ENCODE assay signal across 23 mouse cellular contexts in genomic region chr10:84654731-84655130, GRCm38 (mm10). TPM values are rescaled to one million over a fixed set of nuclear protein-coding genes. Genes with fewer than 3 reads are reported as not detected.
DNase-seq lines count a peak whose midpoint lies in the region; ATAC-seq lines count a peak whose summit lies in the region.
"Had no signal": no experiment of that assay in that cellular context is flagged by ENCODE, and none has a peak within 500 bp of the region (broad histone marks: within the 10 kb centered on the region; RNA-seq: fewer than 3 reads in every experiment).

No protein-coding gene starts in this region.

- H3K4me1 ChIP-seq in midbrain, embryonic 11.5 days (ENCODE audit: control insufficient read depth, insufficient read depth, low read length): peaks cover 23% of the 10 kb centered on the region
- peaks cover 15% of the 10 kb centered on the region for H3K4me1 ChIP-seq in midbrain, embryonic 15.5 days
- H3K4me1 ChIP-seq: embryonic facial prominence, embryonic 12.5 days had no signal

- ATAC-seq in midbrain, embryonic 11.5 days (ENCODE audit: low FRiP score): no peak
- ATAC-seq in midbrain, embryonic 15.5 days (replicated peaks): no peak
- ATAC-seq: activated CD4-positive, CD25-positive, alpha-beta regulatory T cell, adult 4 months; CD4-positive, CD25-positive, alpha-beta regulatory T cell, adult 4 months; forebrain, embryonic 13.5 days; forebrain, embryonic 15.5 days; Patski had no signal

- no peak overlapping the region for H3K9ac ChIP-seq in midbrain, embryonic 11.5 days (ENCODE audit: low read length)
- H3K9ac ChIP-seq in midbrain, embryonic 15.5 days: no peak overlapping the region
- H3K9ac ChIP-seq: embryonic facial prominence, embryonic 12.5 days; forebrain, embryonic 13.5 days; forebrain, embryonic 15.5 days had no signal

- DNase-seq in heart, adult 11 months: peak; percentile 76
- no peak for DNase-seq in heart, postnatal 25 days (ENCODE audit: low spot score)
- DNase-seq in midbrain, embryonic 11.5 days (ENCODE audit: low spot score, missing footprints): peak; percentile 65
- no peak for DNase-seq in layer of hippocampus, adult 9-10 months (ENCODE audit: low spot score)
- DNase-seq: adrenal gland, adult 8-10 months; adrenal gland, postnatal 14 days; adrenal gland, postnatal 36 days; B cell, adult 2 months; cerebellum, adult 11-12 months; cerebellum, adult 2 months; cerebellum, adult 9-10 months; cerebellum, postnatal 10 days; cerebellum, postnatal 25 days had no signal

- H3K27me3 ChIP-seq in midbrain, embryonic 11.5 days (ENCODE audit: control insufficient read depth, insufficient read depth, low read length): no peaks in the 10 kb centered on the region
- H3K27me3 ChIP-seq in midbrain, embryonic 15.5 days (replicated peaks): no peaks in the 10 kb centered on the region
- H3K27me3 ChIP-seq: CH12.LX; embryonic facial prominence, embryonic 12.5 days; forebrain, embryonic 15.5 days; Patski had no signal

- H3K4me2 ChIP-seq in midbrain, embryonic 11.5 days: no peak overlapping the region
- no peak overlapping the region for H3K4me2 ChIP-seq in midbrain, embryonic 15.5 days
- H3K4me2 ChIP-seq: embryonic facial prominence, embryonic 12.5 days; forebrain, embryonic 13.5 days; forebrain, embryonic 15.5 days had no signal

- H3K4me3 ChIP-seq in midbrain, embryonic 11.5 days (ENCODE audit: low read depth, low read length): no peak overlapping the region
- no peak overlapping the region for H3K4me3 ChIP-seq in midbrain, embryonic 15.5 days
- H3K4me3 ChIP-seq: embryonic facial prominence, embryonic 10.5 days; embryonic facial prominence, embryonic 12.5 days; forebrain, embryonic 13.5 days; forebrain, embryonic 15.5 days had no signal

- 92% methylated on average over 4 of the region's 4 CpGs for WGBS in midbrain, embryonic 11.5 days
- 89% methylated on average over 4 of the region's 4 CpGs for WGBS in midbrain, embryonic 15.5 days

- intact Hi-C loops in heart, postnatal 25 days (cut with DNase I): loop anchor here (5.0 kb wide), 1 partner anchor 63 kb away; no protein-coding TSS in a partner anchor

- no peaks in the 10 kb centered on the region for H3K9me3 ChIP-seq in midbrain, embryonic 11.5 days (ENCODE audit: control insufficient read depth, low read length)
- H3K9me3 ChIP-seq in midbrain, embryonic 15.5 days: no peaks in the 10 kb centered on the region
- H3K9me3 ChIP-seq: embryonic facial prominence, embryonic 10.5 days; embryonic facial prominence, embryonic 12.5 days; forebrain, embryonic 13.5 days; forebrain, embryonic 15.5 days; G1E had no signal

- no peak overlapping the region for H3K27ac ChIP-seq in midbrain, embryonic 11.5 days (ENCODE audit: low read depth, low read length)
- no peak overlapping the region for H3K27ac ChIP-seq in midbrain, embryonic 15.5 days
- H3K27ac ChIP-seq: embryonic facial prominence, embryonic 10.5 days; embryonic facial prominence, embryonic 12.5 days; forebrain, embryonic 13.5 days; forebrain, embryonic 15.5 days had no signal

- 0 out of 2 replicates have a peak, but pooled peaks cover 3% of the 10 kb centered on the region for H3K36me3 ChIP-seq in midbrain, embryonic 11.5 days (ENCODE audit: control insufficient read depth, insufficient read depth, low read length)
- H3K36me3 ChIP-seq in midbrain, embryonic 15.5 days (replicated peaks): 0 out of 2 replicates have a peak, but pooled peaks cover 7% of the 10 kb centered on the region

RNA-seq across cellular contexts. Expression of gene Polr3b, which starts 32.6 kb away (rescaled TPM):
- total RNA-seq in heart, postnatal 25 days (2021): 10 to 100 TPM; 11.7 to 12.7 TPM
- polyA plus RNA-seq in midbrain, embryonic 11.5 days (2014; fragmentation: Nextera tagmentation; extraction: Ambion mirVana): 16.0 and 18.0 TPM in 2 replicates
- 13.6 and 17.3 TPM in 2 replicates for polyA plus RNA-seq in midbrain, embryonic 15.5 days (2015; fragmentation: Nextera tagmentation; extraction: Ambion mirVana)

Comparison
In these comparisons a context has a peak if more than half of its experiments do, and no peak if none do; other contexts are left out.
1. DNase-seq: peak in heart, adult 11 months (single experiment) and midbrain, embryonic 11.5 days (single experiment); none in heart, postnatal 25 days (single experiment) and layer of hippocampus, adult 9-10 months (single experiment).